Mouse (Mus musculus): ENCODE measurements around the gene Sub1.

Sub1 gene

DNA sequence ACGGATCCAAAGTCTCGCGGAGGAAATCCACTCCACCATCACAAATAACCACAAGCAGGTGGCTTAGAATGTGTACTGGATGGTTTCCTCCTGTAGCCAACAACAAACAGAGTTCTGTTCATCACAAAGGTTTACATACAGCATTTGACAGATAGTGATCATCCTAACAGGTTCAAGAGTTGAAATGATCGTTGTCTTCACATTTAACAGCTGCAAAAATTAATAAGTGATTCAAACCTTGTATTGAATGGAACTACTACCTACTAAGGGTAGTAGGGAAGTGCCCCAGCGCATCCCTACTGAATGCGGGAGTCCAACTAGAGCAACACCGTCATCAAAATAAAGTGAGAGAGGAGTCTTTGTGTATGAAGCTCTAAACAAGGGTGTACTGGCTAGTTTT is at the start of gene Sub1:
Gene Sub1 (minus strand): TSS at position 101 of the 400 bp plus-strand sequence.
- DNase-seq: no peak

DNA sequence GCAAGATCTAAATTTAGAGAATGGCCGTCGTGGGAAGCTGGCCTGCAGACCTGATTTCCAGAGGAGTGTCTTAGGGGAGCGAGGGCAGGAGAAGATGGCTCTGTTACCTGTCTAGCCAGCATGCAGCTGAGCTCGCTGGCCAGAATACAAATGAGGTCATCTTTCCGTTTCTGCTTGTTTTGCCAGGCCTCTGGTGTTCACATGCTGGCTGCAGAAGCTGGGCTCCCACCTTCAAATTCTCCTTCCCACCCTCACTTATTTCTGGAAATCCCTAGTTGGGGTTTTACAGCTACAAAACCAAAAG is 43.6 kb upstream of the Sub1 start:
- no peak for DNase-seq

DNA sequence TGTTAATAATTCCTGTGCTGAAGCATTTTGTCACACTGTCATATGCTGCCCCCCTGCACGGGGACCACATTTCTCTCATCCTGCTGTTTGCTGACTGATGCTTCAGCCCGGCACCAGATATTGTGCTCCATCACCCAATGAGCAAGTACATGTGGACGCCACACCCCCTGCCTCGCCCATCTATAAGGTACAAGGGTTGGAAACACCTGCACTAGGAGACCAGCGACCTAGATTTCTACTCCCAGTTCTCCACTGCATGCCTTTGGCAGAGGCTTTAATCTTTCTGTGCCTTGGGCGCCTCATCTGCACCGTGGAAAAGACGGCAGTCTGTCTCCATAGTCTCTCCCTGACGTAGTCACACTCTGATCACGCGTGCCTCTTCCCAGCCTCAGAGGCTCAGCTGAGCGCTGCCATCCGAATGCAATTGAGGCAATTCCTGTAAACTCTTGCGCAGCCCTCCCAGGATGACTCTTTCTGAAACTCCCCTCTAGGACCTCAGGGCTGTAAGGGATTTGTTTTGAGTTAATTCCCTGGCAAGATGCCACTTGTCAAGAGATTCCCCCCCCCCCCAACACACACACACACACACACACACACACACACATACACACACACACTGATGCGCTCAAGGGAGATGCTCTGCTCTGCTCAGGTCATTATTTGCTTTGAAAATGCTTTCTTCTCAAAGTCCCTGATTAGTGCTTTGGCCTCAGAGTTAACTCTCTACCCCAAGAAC is 43.1 kb upstream of the Sub1 start:
- DNase-seq: no peak

DNA sequence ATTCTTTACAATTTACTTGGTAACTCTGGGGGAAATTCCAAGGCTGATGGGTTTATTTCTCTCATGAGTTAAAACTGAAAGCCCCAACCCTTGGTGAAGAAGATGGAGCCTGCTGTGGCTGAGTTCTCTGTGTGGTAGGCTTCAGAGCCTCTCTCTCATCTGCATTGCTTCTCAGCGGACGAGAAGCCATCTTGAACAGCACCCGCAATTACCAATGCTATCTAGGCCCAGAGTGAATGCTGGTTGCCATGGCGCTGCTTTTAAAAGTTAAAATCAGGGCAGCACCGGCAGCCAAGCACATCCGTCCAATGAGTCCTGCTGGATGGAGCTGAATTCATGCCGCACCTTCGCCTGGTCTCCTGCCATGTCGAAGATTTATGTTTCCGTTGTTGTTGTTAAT is 42.5 kb upstream of the Sub1 start:
- DNase-seq: no peak

DNA sequence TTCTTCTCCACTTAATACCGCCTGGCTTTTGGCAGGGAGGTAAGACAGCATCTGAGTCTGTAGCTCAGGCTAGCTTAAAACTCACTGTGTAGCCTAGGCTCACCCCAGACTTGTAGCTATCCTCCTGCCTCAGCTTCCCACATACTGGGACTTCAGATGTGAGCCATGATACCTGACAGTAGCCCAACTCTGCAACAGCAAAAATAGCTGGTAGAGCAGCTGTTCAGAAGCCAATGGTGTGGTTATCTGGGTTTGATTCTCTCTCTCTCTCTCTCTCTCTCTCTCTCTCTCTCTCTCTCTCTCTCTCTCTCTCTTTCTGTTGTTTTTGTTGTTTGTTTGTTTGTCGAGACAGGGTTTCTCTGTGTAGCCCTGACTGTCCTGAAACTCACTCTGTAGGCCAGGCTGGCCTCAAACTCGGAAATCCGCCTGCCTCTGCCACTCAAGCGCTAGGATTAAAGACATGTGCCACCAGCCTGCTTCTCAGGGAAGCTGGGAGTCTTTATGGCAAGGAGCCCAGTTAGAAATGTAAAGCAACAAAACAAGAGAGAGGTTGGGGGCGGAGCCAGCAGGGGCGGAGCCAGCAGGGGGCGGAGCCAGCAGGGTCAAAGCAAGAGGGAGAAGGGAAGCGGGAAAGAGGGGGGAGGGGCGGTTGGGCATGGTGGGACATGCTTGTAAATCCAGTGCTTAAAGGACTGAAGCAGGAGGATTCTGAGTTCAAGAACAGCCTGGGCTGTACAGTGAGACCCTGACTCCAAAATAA is 41.3 kb upstream of the Sub1 start:
- DNase-seq: no peak

DNA sequence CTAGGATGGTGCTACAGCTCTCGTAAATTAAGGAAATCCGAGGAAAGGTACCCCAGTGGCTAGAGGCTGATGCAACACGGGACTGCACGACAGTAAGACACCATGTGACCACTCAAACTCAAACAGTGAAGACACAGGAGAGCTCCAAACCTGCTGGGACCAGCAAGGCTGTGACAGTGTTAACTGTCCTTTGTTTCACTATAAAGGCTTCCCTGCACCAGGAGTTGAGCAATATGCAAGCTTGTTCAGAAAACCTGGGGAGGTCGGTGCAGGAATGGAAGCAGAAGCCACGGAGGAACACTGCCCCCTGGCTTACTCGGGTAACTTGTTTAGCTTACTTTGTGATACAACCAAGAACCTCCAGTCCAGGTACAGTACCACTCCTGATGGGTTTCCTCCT is 40.4 kb upstream of the Sub1 start:
- no peak for DNase-seq

DNA sequence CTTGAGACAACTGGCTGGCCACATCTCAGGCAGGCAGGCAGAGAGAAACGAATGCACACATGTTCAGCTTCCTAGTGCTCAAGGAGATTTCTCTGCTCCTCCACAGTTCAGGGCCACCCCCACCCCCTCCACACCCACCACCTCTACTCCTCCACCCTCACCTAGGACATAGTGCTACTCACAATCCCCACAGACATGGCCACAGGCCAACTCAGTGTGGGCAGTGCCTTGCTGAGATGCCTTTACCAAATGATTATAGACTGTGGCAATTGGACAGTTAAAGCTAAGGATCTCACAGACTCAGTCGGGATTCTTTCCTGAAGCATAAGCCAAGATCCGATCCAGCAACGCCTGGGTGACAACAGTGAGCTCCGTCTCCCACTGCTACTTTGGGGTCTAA is 39.9 kb upstream of the Sub1 start:
- DNase-seq: no peak

DNA sequence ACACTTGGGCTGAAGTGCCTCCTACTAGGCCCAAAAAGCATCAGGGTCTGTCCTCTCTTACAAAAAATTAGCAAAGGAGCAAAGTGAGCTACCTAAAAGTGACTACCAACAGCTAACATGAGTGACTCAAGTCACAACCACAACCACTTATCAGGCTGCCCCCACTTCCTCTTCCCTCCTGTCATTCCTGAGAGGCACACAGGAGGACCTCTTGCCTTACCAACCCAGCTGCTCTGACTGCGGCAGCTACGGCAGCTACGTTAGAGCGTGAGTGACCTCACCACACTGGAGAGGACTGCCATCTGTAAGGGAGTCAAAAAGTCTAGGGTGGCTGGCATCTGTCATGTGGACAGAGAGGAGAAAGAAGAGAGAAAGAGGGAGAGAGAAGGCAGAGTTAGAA is 37.5 kb upstream of the Sub1 start:
- DNase-seq: no peak

DNA sequence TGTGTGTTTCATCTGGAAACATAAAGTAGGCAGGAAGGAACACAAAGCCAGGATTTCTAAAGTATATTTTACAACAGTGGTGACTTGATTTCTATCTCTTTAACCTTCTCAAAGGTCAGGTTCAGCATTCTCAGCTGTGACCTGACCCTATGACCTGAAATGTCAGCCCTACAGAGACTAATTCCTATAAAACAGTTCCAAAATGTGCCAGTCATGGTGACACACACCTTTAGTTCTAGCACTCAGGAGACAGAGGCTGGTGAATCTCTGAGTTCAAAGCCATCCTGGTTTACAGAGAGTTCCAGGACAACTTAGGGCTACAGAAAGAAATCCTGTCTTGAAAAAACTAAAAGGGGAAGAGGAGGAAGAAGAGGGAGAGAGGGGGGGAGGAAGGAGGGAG is 36.4 kb upstream of the Sub1 start:
- DNase-seq: no peak

DNA sequence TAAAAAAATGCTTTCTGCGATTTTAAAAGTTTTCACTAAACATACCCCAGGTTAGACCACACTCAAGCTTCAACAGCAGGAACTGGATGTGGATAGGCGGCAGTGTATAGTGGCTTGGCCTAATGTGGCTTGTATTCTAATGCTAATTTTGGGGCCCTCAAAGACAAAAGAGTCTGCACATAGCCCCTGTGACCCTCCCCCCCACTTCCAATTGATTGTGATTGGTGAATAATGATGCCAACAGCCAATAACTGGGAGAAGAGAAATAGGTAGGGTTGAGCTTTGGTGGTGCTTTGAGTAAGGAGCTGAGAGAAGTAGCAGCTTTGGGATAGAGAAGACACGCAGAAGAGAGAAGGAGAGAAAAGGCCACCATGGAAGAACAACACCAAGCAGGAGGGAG is 35.7 kb upstream of the Sub1 start:
- DNase-seq: no peak

DNA sequence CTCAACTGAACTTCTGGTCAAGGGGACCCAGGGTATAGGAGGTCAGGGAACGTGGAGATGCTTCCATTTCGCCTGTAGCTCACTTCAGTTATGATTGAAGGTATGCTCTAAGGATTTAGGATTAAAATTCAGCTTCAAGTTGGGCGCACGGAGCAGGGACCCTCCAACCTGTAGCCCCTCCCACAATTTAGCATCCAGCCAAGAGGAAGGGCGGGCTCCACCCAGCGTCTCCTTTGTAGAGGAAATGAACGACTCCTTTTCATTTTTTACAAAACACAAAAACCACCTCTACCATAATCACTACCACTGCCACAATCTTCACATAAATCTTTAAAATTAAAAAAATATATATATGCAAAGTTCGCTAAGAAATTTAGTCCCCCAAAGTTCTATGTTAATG is 35.1 kb upstream of the Sub1 start:
- no peak for DNase-seq

DNA sequence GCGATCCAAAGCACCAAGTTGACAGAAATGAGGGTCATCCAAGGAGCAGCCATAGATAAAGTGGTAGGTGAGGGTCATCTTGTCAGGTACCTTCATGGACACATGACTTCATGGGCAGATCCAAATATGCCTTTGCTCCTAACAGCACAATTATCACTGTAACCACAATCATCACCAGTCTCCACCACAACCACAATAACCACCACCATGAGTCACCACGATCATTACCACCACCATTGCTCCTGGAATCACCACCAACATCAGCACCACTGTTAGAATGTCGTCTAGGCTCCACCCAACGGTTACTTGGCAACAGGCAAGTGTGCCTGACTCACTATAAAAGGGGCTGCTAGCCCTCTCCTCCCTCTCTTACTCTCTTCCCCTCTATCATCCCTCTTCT is 33.4 kb upstream of the Sub1 start:
- no peak for DNase-seq

DNA sequence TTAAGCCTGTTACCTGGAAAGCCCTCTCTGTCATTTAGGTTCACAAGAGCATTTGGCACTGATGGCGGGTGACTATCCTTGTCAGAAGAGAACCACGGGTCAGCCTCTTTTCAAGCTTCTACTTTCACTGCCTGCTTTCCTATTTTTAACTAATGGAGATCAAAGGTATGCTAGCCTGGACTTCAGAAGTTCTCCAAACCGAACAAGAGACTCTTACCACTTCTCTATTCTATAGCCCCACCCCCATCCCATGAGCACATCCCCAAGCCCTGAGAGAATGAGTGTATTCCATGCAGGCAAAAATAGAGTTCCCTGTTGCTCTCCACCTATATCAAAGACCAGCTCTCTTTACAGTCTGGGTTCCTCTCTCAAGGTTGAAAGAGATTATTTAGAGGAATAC is 31.0 kb upstream of the Sub1 start:
- no peak for DNase-seq

DNA sequence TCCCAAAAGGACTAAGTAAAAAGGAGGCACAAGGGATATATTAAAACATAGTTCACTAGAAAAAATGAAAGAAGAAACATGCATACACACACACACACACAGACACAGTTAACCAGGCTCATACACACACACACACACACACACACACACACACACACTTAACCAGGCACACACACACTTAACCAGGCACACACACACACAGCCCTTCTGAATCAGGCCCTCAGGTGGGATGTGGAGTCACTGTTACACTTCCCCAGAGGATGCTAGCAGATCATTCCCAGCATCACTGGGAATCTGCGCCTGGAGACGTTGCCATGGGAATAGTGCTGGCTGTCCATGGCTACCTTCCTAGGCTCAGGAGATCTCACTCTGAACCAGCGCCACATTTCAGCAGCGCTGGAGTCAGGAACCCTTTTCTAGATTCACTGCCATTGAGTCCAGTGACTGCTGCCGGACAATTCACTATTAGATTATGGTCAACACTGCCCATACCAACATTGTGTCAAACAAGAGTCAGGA is 30.2 kb upstream of the Sub1 start:
- no peak for DNase-seq

DNA sequence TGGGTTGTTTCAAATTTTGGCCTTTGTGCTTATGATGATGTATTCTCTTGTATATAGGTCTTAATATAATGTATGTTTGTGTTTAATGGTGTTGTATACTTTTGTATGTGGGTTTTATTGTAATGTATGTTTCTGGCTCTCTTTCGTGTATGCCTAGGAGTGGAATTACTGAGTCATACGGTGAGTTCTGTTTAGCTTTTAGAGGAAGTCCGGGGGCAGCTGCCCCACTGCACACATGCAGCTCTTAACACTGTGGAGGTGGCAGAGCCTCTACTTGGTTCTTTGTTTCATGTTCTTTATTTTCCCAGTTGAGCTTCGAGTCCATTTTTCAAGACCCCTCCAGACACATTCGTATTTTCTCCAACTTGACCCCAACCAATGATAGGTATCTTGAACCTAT is 29.2 kb upstream of the Sub1 start:
- no peak for DNase-seq

DNA sequence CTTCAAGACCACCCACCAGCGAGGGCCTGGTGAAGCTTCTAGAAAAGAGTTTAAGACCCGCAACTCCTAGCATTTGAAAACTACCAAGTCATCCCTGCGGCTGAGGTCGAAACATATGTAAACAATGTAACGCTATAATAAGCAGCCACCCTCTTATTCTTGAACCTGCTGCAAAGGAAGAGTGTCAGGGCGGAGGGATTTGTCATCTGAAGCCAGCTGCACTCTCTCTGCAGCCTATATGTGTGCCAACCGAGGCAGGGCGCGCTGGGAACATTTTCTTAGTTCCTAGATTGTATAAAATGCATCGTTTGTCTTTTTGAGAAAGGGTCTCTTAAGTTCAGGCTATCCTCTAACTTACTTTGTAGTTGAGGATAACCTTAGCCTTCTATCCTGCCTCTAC is 28.6 kb upstream of the Sub1 start:
- DNase-seq: no peak

DNA sequence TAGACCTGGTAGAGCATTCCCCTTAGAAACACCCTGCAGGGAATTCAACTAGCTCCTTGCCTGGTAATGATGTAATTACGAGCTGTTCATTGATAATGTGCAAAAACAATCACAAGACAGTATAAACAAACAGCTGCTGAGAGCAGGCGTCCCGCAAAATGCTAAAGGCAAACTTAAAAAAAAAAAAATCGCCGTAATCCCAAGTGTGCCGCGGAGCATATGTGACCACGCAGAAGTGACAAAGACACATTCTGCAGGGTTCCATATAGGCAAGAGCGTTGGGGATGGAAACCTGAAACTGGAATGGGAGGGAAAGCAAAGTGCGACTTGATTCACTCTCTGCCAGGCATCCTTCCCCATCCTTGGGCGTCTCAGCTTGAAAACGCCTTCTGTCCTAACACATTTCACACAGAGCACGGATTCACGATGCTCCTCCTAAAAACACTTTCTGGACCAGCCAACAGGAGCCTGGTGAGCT is 28.0 kb upstream of the Sub1 start:
- no peak for DNase-seq

DNA sequence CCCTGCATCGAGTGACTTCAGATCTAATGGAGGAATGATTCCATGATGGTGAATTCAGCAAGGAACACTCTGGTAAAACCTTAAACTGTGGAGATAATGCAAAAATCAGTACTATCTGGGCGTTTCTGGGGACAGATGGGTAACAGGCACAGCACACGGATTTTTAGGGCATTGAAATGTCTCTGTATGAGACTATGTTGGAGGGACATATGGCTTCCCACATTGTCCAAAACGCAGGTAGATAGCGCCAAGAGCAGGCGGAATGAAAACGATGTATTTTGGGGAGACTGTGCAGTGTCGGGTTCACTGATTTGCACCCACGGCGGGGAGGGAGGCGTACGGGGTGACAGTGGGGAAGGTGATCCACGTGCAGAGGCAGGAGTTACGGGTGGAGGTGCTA is 22.7 kb upstream of the Sub1 start:
- no peak for DNase-seq

DNA sequence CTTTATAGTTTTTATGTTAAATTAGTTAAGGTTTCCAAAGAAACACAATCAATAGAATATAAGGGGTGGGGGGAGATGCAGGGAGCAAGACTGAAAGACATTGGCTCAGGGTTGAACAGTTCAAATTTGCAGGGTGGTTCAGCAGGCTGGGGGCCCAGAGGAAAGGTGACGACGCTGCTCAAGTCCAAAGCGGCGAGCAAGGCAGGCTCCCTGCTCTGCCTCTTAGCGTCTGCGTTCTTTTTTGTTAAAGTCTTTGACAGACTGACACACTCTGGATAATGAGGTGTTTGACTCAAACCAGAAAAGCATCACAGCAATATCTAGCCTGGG is 21.6 kb upstream of the Sub1 start:
- DNase-seq: no peak

DNA sequence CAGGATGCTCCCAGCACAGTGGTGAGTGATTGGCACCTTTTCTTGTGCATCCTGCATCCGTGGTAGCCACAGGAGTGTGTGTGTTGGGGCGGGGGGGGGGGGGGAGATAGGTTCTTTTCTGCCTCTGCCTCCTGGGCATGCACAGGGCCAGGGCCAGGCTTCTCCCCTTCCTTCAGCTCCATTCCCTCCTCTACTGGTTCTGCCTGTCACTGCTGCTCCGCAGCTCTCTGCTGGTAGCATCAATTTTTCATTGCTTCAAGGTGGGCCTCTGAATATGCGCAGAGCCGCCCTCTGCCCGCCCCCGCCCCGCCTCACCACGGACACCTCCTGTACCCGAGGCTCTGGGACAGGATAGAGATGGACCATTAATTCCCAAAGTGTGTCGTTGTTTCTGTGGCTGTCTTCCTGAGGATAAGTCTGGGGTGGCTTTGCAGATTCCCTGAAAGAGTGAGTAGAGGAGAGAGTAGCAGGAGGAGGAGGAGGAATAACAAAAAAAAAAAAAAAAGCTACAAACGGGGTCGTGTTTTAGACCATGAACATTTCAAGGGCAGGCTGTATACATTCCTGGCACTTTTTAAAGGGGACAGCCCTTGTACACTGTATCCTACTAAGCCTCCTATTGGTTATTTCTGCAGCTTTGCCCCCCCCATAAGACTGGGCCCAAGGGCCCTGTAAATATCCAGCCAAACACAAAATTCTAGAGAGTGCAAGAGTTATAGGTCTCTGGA is 21.1 kb upstream of the Sub1 start:
- DNase-seq: no peak

DNA sequence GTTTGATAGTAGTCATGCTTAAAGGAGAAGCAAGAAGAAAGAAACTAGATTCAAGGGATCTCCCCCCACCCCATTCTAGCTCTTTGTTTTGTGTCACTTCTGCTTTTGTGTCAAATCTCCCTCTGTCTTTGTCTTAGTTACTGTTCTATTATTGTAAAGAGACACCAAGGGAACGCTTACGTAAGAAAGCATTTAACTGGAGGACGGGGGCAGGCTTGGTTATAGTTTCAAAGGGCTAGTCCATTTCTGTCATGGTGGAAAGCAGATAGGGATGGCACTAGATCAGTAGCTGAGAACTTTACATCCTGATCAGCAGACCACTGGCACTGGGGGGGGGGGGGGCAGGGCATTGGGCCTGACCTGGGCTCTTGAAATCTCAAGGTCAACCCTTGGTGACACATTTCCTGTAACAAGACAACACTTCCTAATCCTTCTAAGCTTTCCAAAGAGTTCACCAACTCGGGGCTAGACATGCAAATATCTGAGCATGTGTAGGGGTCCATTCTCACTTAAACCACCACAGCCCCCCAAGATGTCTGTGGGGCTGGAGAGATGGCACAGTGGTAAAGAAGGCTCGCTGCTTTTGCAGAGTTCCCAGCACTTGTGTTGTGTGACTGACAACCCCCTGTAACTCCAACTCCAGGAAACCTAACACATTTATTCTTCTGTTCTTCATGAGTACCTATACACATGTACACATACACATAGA is 17.6 kb upstream of the Sub1 start:
- no peak for DNase-seq

DNA sequence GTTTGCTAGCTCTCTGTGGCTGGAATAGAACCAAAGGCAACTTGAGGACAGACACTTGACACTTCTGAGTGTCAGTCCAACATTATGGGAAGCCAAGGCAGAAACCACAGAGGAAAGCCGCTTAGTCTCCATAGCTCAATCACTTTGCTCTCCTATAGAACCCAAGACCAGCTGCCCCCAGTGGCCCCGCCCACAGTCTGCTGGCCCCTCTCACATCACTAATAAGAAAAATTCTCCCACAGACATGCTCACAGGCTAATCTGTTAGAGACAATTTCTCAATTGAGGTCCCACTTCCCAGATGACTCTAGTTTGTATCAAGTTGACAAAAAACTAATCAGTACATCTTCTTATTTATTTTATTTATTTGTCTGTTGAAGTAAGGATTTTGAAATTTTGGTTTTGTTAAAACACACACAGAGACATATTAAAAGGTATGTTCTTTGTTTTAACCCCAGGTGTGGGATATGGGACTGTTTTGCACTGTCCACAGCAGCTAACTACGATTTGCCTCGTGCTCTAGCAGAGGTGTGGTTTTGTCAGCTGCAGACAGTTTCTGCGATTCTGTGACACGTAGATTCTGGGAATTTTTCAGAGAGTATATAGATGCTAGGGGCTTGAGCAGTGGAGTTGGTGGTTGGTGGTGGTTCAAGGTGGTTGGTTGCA is 16.9 kb upstream of the Sub1 start:
- DNase-seq: no peak

DNA sequence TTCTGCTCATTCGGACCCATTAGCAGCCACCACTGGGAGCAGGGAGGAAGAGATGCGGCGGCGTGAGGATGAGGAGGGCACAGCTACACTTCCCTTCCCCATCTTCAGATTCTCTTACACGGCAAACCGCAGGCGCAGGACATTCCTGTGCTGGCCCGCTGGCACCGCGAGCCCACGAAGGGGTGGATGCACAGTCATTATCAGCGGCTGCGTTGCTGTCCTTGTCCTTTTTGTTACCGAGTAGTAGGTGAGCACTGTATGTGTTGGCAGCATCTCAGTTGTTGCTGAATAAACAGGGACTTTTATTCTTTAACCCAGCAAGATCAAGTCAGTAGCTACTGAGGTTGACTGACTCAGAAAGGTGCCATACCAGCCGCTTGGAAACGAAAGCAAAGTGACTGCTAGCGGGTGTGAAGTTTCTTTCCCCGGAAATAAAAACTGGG is 13.8 kb upstream of the Sub1 start:
- DNase-seq: no peak
